Mouse (Mus musculus) thymus, adult 2 months (tissue): ENCODE measurements around the gene Fam172a. TPM values are rescaled to one million over a fixed set of nuclear protein-coding genes. Genes with fewer than 3 reads are reported as not detected.

Experiments
- DNase-seq: peaks from one replicate; pipeline ENCODE4 v3.0.0; 2021
- H3K27ac ChIP-seq: fragments of 200-500 bp; 2 replicates; pipeline ENCODE4 v1.5.1; 2012; ENCODE audit warnings: low read length, control low read depth; ENCODE audit not compliant: control insufficient read depth, insufficient read depth
- H3K27me3 ChIP-seq: fragments of 200-500 bp; 2 replicates; pipeline ENCODE4 v1.6.1; 2012; ENCODE audit warnings: mild to moderate bottlenecking, low read length, moderate library complexity, mixed read lengths; ENCODE audit not compliant: control insufficient read depth, insufficient read depth
- H3K36me3 ChIP-seq: fragments of 200-500 bp; 2 replicates; pipeline ENCODE4 v1.6.1; 2012; ENCODE audit warnings: mild to moderate bottlenecking, low read length, moderate library complexity; ENCODE audit not compliant: control insufficient read depth, insufficient read depth
- H3K4me1 ChIP-seq: fragments of 200-500 bp; replicated peaks from 2 replicates; pipeline ENCODE4 v1.6.1; 2012; ENCODE audit warnings: low read length; ENCODE audit not compliant: control insufficient read depth, insufficient read depth
- H3K4me3 ChIP-seq: fragments of 200-500 bp; 2 replicates; pipeline ENCODE4 v1.5.1; 2012; ENCODE audit warnings: mild to moderate bottlenecking, low read length, control low read depth, moderate library complexity; ENCODE audit not compliant: control insufficient read depth, insufficient read depth
- CTCF ChIP-seq: fragments of 200-500 bp; IDR thresholded peaks from 2 replicates; pipeline ENCODE4 v1.5.1; 2012; ENCODE audit warnings: mild to moderate bottlenecking, control low read depth, low read length, moderate library complexity, borderline replicate concordance; ENCODE audit not compliant: control insufficient read depth, poor library complexity, insufficient read depth; ENCODE audit errors: extremely low read depth
- POLR2A ChIP-seq: fragments of 200-500 bp; IDR thresholded peaks from 2 replicates; pipeline ENCODE4 v1.6.1; 2012; ENCODE audit warnings: mild to moderate bottlenecking, low read length, control low read depth, moderate library complexity; ENCODE audit not compliant: control insufficient read depth, poor library complexity, insufficient read depth; ENCODE audit errors: extremely low read depth
- whole genome bisulfite sequencing: fragments of 180-500 bp; shearing (Covaris S2); methylation state at CpG from one replicate; pipeline ENCODE4 v1.1.7; 2018; 5-methylcytosine and 5-hydroxymethylcytosine counted together
- polyA plus RNA-seq: library from polyadenylated mRNA; depleted of rRNA; stranded (reverse); fragments of >200 nt; gene quantifications from 2 replicates; pipeline ENCODE4 v1.2.3, GENCODE M21; 2012

The Fam172a gene
- polyA plus RNA-seq, 1 experiment: 22.7 TPM

DNA sequence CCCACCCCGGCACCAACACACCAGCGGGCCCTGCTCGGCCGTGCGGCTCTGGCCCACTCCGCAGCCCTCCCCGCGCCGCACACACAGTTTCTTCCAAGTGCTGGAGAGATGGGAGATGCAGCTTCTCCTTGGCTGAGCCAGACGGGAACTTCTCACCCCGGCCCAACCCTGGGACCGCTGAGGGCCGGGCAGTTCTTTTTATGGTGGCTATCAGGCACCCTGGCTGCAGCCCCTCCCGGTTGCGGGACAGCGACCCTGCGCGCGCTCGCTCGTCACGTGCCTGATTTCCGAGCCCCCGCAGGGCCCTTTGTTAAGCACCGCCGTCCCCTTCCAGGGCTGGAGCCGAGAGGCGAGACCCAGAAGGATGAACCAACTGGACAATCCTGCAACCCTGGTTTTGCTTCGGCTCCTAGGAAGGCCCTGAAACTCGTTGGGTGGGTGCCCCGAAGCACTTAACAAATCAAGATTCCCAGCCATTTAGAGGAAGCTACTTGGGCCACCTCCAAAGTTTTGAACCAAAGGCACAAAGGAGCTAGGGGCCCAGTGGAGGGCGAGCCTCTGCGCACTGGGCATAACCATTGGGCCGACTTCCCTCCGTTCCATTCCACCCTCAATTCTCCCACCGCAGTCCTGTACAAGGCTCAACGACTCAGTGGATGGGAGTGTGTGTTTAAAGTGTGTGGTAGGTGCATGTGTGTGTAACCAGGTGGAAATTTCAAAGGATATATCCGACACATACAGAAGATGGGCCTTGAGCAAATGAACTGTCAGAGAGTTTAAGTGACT, 477.7 kb downstream of the Fam172a start:
- TF ChIP-seq CTCF: no peak
- TF ChIP-seq POLR2A: no peak
- H3K4me1 ChIP-seq: no peaks in the 10 kb centered on the region
- 7% methylated on average over 38 of the region's 38 CpGs for WGBS
- H3K36me3 ChIP-seq: no peaks in the 10 kb centered on the region
- no peak overlapping the region for H3K27ac ChIP-seq
- no peak for DNase-seq
- peaks cover 13% of the 10 kb centered on the region for H3K27me3 ChIP-seq
- no peak overlapping the region for H3K4me3 ChIP-seq

DNA sequence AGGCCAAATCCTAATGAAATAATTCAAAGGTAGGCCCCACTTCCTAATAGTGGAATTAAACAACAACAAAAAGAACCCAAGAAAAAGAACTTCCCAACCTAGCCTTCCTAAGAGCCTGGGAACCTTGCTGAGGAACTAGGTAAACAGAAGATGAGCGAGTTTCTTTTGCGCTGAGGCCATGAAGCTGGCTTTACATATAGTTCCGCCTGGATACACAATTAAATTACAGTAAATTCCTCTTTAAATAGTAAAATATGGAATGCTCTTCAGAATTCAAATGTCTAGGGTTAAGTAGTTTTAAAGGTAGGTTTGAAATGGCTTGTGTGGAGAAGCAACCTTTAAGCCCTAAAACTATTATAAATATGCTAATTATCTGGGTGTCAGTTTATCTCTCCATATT, 478.4 kb downstream of the Fam172a start:
- no peak for DNase-seq
- no peak overlapping the region for H3K27ac ChIP-seq
- H3K27me3 ChIP-seq: peaks cover 11% of the 10 kb centered on the region
- no peak overlapping the region for H3K4me3 ChIP-seq
- H3K36me3 ChIP-seq: no peaks in the 10 kb centered on the region
- 43% methylated on average over 3 of the region's 3 CpGs for WGBS
- H3K4me1 ChIP-seq: no peaks in the 10 kb centered on the region
- TF ChIP-seq POLR2A: no peak
- no peak for TF ChIP-seq CTCF

- peaks cover 11% of the 10 kb centered on the region for H3K27me3 ChIP-seq
- H3K36me3 ChIP-seq: no peaks in the 10 kb centered on the region
- DNase-seq: no peak
- no peak overlapping the region for H3K27ac ChIP-seq
- no peak overlapping the region for H3K4me3 ChIP-seq
- WGBS: 6% methylated on average over 44 of the region's 44 CpGs
- TF ChIP-seq CTCF (no peak), POLR2A (no peak)
- H3K4me1 ChIP-seq: no peaks in the 10 kb centered on the region
Observed at GRCm38 (mm10) chr13:78181071-78181929, 479.5 kb downstream of the Fam172a start.

GRCm38 (mm10) chr13:78181930-78182558, 480.2 kb downstream of the Fam172a start:
- DNase-seq: no peak
- H3K4me1 ChIP-seq: no peaks in the 10 kb centered on the region
- no peaks in the 10 kb centered on the region for H3K36me3 ChIP-seq
- H3K27ac ChIP-seq: no peak overlapping the region
- peaks cover 11% of the 10 kb centered on the region for H3K27me3 ChIP-seq
- 8% methylated on average over 14 of the region's 14 CpGs for WGBS
- H3K4me3 ChIP-seq: no peak overlapping the region
- TF ChIP-seq CTCF (no peak), POLR2A (no peak)

DNA sequence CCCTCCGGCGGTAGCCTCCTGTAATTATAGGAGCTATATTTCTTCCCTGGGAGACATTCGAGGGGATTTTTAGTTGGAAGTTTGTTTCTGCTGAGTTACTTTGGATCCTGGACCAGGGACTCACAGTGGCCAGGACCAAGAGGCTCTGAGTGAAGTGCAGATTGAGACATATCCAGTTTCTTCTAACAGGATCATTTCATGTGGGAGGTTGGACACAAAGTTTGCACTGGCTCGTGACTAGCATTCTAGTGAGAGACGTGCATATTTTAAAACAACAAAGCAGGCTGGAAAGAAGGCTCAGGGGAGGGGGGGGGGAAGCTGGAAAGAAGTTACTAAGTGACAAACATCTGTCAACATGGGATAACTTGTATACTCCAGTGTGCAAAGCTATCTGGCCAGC, 481.2 kb downstream of the Fam172a start:
- H3K27me3 ChIP-seq: peaks cover 12% of the 10 kb centered on the region
- 8% methylated on average over 5 of the region's 5 CpGs for WGBS

GRCm38 (mm10) chr13:78183986-78184385, 482.2 kb downstream of the Fam172a start:
- WGBS: 12% methylated on average over 5 of the region's 5 CpGs
- Histone ChIP-seq H3K36me3 (no peaks in the 10 kb centered on the region), H3K4me1 (no peaks in the 10 kb centered on the region), H3K27me3 (peaks cover 10% of the 10 kb centered on the region), H3K4me3 (no peak overlapping the region), H3K27ac (no peak overlapping the region)
- DNase-seq: no peak
- no peak for TF ChIP-seq POLR2A
- no peak for TF ChIP-seq CTCF

More for the DNA sequence above, 481.2 kb downstream of the Fam172a start:
- Histone ChIP-seq H3K4me1 (no peaks in the 10 kb centered on the region), H3K27ac (no peak overlapping the region), H3K4me3 (no peak overlapping the region), H3K36me3 (no peaks in the 10 kb centered on the region)
- TF ChIP-seq CTCF (no peak), POLR2A (no peak)
- no peak for DNase-seq
